Mouse (Mus musculus): ENCODE data around the gene Gale.

The Gale gene

GRCm38 (mm10) chr4:136016059-136016602 lies 52.6 kb downstream of the Gale start:
- DNase-seq (ENCODE audit: low read depth, low spot score) = no peak
